Mouse (Mus musculus): ENCODE data around the gene Smim14. TPM values are rescaled to one million over a fixed set of nuclear protein-coding genes. Genes with fewer than 3 reads are reported as not detected.

The Smim14 gene
- polyA plus RNA-seq, 1 experiment = 16.4 TPM

DNA sequence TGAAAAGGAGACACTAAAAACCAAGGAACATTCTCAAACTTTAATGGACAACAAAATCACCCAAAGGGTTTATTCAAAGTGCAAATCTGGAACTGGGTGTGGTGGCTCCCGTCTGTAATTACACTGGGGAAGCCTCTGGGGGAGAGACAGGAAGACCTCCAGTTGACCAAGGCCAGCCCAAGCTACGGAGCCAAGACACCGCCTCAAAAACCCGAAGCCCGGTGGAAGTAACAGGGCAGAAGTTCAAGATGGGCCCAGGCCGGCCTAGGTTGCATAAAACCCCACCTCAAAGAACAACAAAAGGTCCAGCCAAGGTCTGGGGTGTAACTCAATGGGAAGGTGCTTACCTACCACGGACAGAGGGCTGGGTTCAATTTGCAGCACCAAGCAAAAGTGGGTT is 48.3 kb downstream of the Smim14 start:
- no peak for TF ChIP-seq GATA1 (IDR thresholded peaks at IDR 0.05; ENCODE audit: low read length)

GRCm38 (mm10) chr5:65487381-65487780 is 49.6 kb downstream of the Smim14 start:
- no peak for TF ChIP-seq GATA1 (IDR thresholded peaks at IDR 0.05; ENCODE audit: low read length)

- no peak for TF ChIP-seq GATA1 (IDR thresholded peaks at IDR 0.05; ENCODE audit: low read length)
These were observed 50.5 kb downstream of the Smim14 start for GRCm38 (mm10) chr5:65486514-65486913.

GRCm38 (mm10) chr5:65482996-65483395 is 54.0 kb downstream of the Smim14 start:
- TF ChIP-seq GATA1 (IDR thresholded peaks at IDR 0.05; ENCODE audit: low read length) = no peak

- peak; percentile 82 for TF ChIP-seq GATA1 (IDR thresholded peaks at IDR 0.05; ENCODE audit: low read length)
These were observed 56.5 kb downstream of the Smim14 start for GRCm38 (mm10) chr5:65480511-65480910.

DNA sequence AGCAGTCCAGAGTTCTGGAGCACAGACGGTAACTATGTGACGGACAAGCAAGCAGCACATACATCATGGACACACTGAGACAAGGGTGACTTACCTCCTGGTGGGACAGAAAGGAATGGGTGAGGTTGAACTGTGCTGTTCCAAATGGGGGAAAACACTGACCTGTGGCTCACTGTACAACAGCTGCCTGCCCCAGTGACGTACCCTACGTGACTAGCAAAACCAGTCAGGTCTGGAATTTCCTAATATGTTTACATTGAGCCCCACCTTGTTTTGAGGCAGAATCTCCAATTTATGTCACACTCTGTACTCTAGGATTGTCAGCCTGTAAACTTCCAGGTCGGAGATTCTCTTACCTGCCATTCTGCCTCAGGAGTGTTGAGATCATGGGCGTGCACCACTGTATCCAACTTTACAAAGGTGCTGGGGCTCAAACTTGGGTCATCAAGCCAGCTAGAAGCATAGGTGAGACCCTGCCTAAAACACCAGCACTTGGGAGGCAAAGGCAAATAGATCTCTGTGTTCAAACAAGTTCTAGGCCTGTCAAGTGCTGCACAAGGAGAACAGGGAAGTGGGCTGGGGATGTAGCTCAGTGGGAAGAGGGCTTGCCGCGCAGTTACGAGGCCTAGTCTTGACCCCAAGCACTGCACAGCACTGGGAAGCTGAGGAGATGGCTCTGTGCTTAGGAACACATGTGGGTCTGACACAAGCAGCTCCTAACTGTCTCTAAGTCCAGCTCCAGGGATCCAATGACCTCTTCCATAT is 57.1 kb downstream of the Smim14 start:
- TF ChIP-seq GATA1 (IDR thresholded peaks at IDR 0.05; ENCODE audit: low read length) = no peak

DNA sequence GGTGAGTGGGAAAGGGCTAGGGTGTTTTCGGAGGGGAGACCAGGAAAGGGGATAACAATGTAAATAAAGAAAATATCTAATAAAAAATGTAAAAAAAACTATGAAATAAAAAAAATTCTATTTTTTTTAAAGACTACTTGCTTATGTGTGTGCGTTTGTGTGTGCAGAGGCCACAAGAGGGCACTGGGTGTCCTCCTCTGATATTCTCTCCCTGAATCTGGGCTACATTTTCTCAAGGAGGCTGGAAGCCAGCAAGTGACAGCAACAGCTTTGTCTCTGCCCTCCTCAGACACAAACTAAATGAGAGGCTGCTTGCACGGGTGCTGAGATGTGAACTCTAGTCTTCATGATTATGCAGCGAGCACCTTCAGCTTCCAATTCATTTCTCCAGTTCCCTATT is 58.8 kb downstream of the Smim14 start:
- TF ChIP-seq GATA1 (IDR thresholded peaks at IDR 0.05; ENCODE audit: low read length) = no peak

- no peak for TF ChIP-seq GATA1 (IDR thresholded peaks at IDR 0.05; ENCODE audit: low read length)
These were observed 61.2 kb downstream of the Smim14 start for GRCm38 (mm10) chr5:65475806-65476205.

DNA sequence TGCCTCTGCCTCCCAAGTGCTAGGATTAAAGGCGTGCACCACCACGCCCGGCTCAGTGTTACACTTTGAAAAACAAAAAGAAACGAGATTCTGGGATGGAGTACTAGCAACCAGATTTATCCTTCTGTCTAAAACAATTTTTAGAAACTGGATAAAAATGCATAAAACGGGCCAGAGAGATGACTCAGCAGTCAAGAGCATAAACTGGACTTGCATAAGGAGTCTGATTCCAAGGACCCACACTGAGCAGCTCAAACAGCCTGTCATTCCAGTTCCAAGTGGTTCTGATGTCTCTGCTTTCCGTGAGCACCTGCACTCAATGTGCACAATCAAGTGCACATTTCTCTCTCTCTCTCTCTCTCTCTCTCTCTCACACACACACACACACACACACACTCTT is 67.2 kb downstream of the Smim14 start:
- TF ChIP-seq GATA1 (IDR thresholded peaks at IDR 0.05; ENCODE audit: low read length) = no peak

DNA sequence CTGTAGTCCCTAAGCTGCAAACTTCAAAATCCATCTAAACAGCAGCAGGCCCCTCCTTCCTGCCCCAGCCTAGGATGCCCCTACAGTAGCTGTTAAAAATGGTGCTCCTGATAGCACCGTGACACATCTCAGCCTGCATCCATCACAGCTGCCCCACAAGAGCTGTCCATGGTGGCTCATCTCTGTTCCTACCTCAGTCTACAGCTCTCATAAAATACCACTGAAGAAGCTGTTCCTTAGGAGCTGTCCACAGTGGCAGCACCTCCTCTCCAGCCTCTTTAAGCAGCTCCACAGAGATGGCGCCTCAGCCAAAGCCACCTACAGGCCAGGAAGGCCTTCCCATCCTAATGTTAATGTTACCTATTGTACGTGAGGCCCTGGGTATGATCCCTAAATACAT is 70.1 kb downstream of the Smim14 start:
- TF ChIP-seq GATA1 (IDR thresholded peaks at IDR 0.05; ENCODE audit: low read length) = no peak

DNA sequence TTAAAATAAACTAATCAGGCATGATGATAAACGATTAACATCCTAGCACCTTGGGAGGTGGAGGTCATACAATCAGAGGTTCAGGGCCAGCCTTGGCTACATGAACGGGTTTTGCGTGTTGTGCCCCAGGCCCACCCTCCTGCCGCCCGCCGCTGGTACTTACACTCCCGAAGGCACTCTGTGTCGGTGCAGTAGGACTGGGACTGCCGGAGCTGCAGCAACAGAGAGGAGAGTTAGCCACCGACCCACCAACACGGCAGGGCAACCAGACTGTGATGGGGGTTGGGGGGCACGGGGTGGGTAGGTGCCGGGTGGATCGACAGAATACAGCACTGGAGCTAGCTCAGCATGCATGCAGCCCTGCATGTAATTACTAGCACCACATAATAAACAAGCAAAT is 76.6 kb downstream of the Smim14 start:
- TF ChIP-seq GATA1 (IDR thresholded peaks at IDR 0.05; ENCODE audit: low read length) = no peak

- no peak for TF ChIP-seq GATA1 (IDR thresholded peaks at IDR 0.05; ENCODE audit: low read length)
These were observed 77.5 kb downstream of the Smim14 start for GRCm38 (mm10) chr5:65459454-65459853.

GRCm38 (mm10) chr5:65457846-65458245 is 79.1 kb downstream of the Smim14 start:
- no peak for TF ChIP-seq GATA1 (IDR thresholded peaks at IDR 0.05; ENCODE audit: low read length)

GRCm38 (mm10) chr5:65457086-65457827 is 79.7 kb downstream of the Smim14 start:
- no peak for TF ChIP-seq GATA1 (IDR thresholded peaks at IDR 0.05; ENCODE audit: low read length)

DNA sequence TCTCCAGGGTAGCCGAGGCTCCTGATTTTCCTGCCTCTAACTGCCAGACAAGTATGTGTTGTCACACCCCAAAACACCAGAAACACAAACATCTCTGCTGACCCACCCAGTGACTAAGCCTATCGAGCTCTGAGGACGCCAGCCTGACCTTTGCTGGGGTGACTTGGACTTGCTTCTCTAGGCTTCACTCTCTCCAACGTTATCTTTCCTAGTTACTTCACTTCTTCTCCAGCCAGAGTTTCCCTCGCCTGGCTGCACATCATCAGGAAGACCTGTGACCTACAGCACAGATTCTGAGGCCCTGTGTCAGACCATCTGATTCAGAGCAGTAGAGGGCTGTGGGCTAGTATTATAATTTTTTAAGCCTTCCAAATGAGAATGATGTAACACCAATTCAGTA is 82.2 kb downstream of the Smim14 start:
- no peak for TF ChIP-seq GATA1 (IDR thresholded peaks at IDR 0.05; ENCODE audit: low read length)

DNA sequence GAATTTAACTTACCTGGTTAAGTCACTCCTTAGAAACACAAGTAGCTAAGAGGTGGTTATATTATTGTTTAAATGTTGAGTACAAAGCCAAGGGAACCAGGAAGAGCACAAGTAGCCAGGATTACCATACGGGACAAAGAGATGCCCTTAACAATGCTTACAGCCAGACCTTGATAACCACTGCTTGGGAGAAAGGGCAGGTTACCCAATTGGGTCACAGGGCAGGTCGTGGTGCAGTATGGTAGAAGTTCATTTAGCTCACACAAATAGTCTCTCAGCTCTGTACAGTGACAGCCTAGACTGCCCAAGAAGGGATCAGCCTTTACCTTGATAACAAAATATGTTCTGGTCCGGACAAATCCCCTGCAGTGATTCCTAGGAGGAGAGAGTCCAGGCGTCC is 88.0 kb downstream of the Smim14 start:
- no peak for TF ChIP-seq GATA1 (IDR thresholded peaks at IDR 0.05; ENCODE audit: low read length)

GRCm38 (mm10) chr5:65447826-65448225 is 89.2 kb downstream of the Smim14 start:
- no peak for TF ChIP-seq GATA1 (IDR thresholded peaks at IDR 0.05; ENCODE audit: low read length)
